Comparison of ENCODE assay signal across 8 mouse cellular contexts in the genomic region with DNA sequence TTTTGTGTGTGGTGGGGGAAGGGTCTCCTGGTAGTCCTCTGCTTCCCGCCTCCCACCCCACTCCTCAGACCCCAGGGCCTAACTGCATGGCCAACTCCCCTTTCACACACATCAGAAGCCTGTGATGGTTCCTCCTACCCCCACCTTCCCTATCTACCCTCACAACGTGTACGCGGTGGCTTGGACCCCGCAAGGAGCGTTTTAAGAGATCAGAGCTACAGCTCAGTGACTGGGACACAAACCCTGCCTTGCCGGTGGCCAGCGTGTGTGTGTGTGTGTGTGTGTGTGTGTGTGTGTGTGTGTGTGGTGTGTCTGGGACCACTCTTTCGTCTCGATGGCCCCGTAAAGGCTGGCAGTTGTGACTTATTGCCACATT. TPM values are rescaled to one million over a fixed set of nuclear protein-coding genes. Genes with fewer than 3 reads are reported as not detected.
A peak's percentile ranks its signal among the peaks of the same experiment; 100 is the strongest.
DNase-seq lines count a peak whose midpoint lies in the region; ATAC-seq and TF ChIP-seq lines count a peak whose summit lies in the region.

No protein-coding gene starts in this region.

- 1% methylated on average over 11 of the region's 11 CpGs for WGBS in limb, embryonic 14.5 days
- 7% methylated on average over 11 of the region's 11 CpGs for WGBS in small intestine, adult 2 months

- peak overlapping the region; percentile 39; the same call in 1 of the 2 replicates for H3K27ac ChIP-seq in testis, adult 2 months (ENCODE audit: control insufficient read depth, insufficient read depth, low read depth, low read length)
- no peak overlapping the region for H3K27ac ChIP-seq in limb, embryonic 14.5 days (replicated peaks; ENCODE audit: low read depth, low read length)
- peak overlapping the region; percentile 78 for H3K27ac ChIP-seq in small intestine, adult 2 months (ENCODE audit: insufficient read depth, low read depth, low read length)

- peak overlapping the region; percentile 94 for H3K4me2 ChIP-seq in limb, embryonic 14.5 days (replicated peaks; ENCODE audit: low read depth, low read length, severe bottlenecking)

- peak overlapping the region; percentile 83 for H3K4me3 ChIP-seq in testis, adult 2 months (ENCODE audit: control insufficient read depth, low read depth, low read length)
- H3K4me3 ChIP-seq in limb, embryonic 14.5 days (replicated peaks; ENCODE audit: low read length), result peak overlapping the region; percentile 72
- H3K4me3 ChIP-seq in small intestine, adult 2 months (ENCODE audit: low read depth, low read length), result peak overlapping the region; percentile 82

- ATAC-seq in limb, embryonic 14.5 days (ENCODE audit: low FRiP score, low read depth), result peak; percentile 16; the same call in 1 of the 2 replicates

- H3K9ac ChIP-seq in limb, embryonic 14.5 days (ENCODE audit: low read depth, low read length, severe bottlenecking), result peak overlapping the region; percentile 70

- no peaks in the 10 kb centered on the region for H3K36me3 ChIP-seq in testis, adult 2 months (ENCODE audit: control insufficient read depth, insufficient read depth, low read length)
- no peaks in the 10 kb centered on the region for H3K36me3 ChIP-seq in limb, embryonic 14.5 days (ENCODE audit: control insufficient read depth, insufficient read depth, low read length)
- H3K36me3 ChIP-seq in small intestine, adult 2 months (ENCODE audit: control insufficient read depth, insufficient read depth, low read length), result no peaks in the 10 kb centered on the region

- TF ChIP-seq POLR2A in testis, adult 2 months (IDR thresholded peaks at IDR 0.05; ENCODE audit: control insufficient read depth, low read depth, low read length), result no peak
- TF ChIP-seq POLR2A in limb, embryonic 14.5 days (IDR thresholded peaks at IDR 0.05; ENCODE audit: borderline replicate concordance, extremely low read depth, insufficient read depth, insufficient read length), result no peak
- no peak for TF ChIP-seq POLR2A in small intestine, adult 2 months (IDR thresholded peaks at IDR 0.05; ENCODE audit: low read depth, low read length)

- peak; percentile 32 to 43 for DNase-seq in cerebellum, postnatal 25 days
- DNase-seq in cerebellum, postnatal 4 days (ENCODE audit: low spot score in 2 of 2), result no peak
- DNase-seq in testis, postnatal 10 days (ENCODE audit: low spot score), result no peak
- no peak for DNase-seq in limb, embryonic 14.5 days (ENCODE audit: low spot score)
- DNase-seq in thymus, adult 18-20 months, result no peak
- DNase-seq in left cerebral cortex, adult 9 months (ENCODE audit: low spot score in 2 of 2), result no peak

- TF ChIP-seq CTCF in testis, adult 2 months (IDR thresholded peaks at IDR 0.05; ENCODE audit: control insufficient read depth, insufficient read depth, insufficient replicate concordance, low read depth, low read length), result no peak
- no peak for TF ChIP-seq CTCF in small intestine, adult 2 months (IDR thresholded peaks at IDR 0.05; ENCODE audit: extremely low read depth, insufficient read length, insufficient replicate concordance, low read depth, low read length)

- no peaks in the 10 kb centered on the region for H3K27me3 ChIP-seq in testis, adult 2 months (ENCODE audit: control insufficient read depth, insufficient read depth, low read length)
- 0 out of 2 replicates have a peak, but pooled peaks cover 4% of the 10 kb centered on the region for H3K27me3 ChIP-seq in limb, embryonic 14.5 days (ENCODE audit: control insufficient read depth, insufficient read depth, low read length)
- H3K27me3 ChIP-seq in small intestine, adult 2 months (ENCODE audit: control insufficient read depth, insufficient read depth, low read length), result no peaks in the 10 kb centered on the region

- H3K4me1 ChIP-seq in testis, adult 2 months (ENCODE audit: control insufficient read depth, insufficient read depth, low read length), result peaks cover 7% of the 10 kb centered on the region
- H3K4me1 ChIP-seq in limb, embryonic 14.5 days (ENCODE audit: control insufficient read depth, insufficient read depth, low read length), result peaks cover 4% of the 10 kb centered on the region; the same call in 1 of the 2 replicates
- peaks cover 9% of the 10 kb centered on the region; the same call in 1 of the 2 replicates for H3K4me1 ChIP-seq in small intestine, adult 2 months (ENCODE audit: control insufficient read depth, insufficient read depth, insufficient read length, low read length)

- H3K9me3 ChIP-seq in limb, embryonic 14.5 days (ENCODE audit: control insufficient read depth, low read length), result no peaks in the 10 kb centered on the region

RNA-seq across cellular contexts. Expression of a gene that starts 1.2 kb away (rescaled TPM):
- 28.7 and 34.4 TPM in 2 replicates for polyA plus RNA-seq in testis, adult 2 months (2012; rRNA removed)
- polyA plus RNA-seq in limb, embryonic 14.5 days (2012; rRNA removed), result 13.3 and 13.7 TPM in 2 replicates
- polyA plus RNA-seq in limb, embryonic 14.5 days (2014; fragmentation: Nextera tagmentation; extraction: Ambion mirVana), result 6.6 and 7.3 TPM in 2 replicates
- polyA plus RNA-seq in small intestine, adult 2 months (2012; rRNA removed), result 58.8 and 136 TPM in 2 replicates

RNA-seq across cellular contexts. Expression of a gene that starts 20.5 kb away (rescaled TPM):
- polyA plus RNA-seq in testis, adult 2 months (2012; rRNA removed), result 0.14 TPM in 1 of 2 replicates, not detected in the other
- 0.41 and 0.92 TPM in 2 replicates for polyA plus RNA-seq in limb, embryonic 14.5 days (2012; rRNA removed)
- 0.36 and 0.73 TPM in 2 replicates for polyA plus RNA-seq in limb, embryonic 14.5 days (2014; fragmentation: Nextera tagmentation; extraction: Ambion mirVana)
- 0.51 and 3.4 TPM in 2 replicates for polyA plus RNA-seq in small intestine, adult 2 months (2012; rRNA removed)

RNA-seq across cellular contexts. Expression of a gene that starts 32.9 kb away (rescaled TPM):
- 58.6 and 65.9 TPM in 2 replicates for polyA plus RNA-seq in testis, adult 2 months (2012; rRNA removed)
- 69.5 and 79.7 TPM in 2 replicates for polyA plus RNA-seq in limb, embryonic 14.5 days (2012; rRNA removed)
- 46.7 and 51.1 TPM in 2 replicates for polyA plus RNA-seq in limb, embryonic 14.5 days (2014; fragmentation: Nextera tagmentation; extraction: Ambion mirVana)
- 18.1 and 44.3 TPM in 2 replicates for polyA plus RNA-seq in small intestine, adult 2 months (2012; rRNA removed)

RNA-seq across cellular contexts. Expression of a gene that starts 33.1 kb away (rescaled TPM):
- polyA plus RNA-seq in testis, adult 2 months (2012; rRNA removed), result 23.6 and 31.5 TPM in 2 replicates
- polyA plus RNA-seq in limb, embryonic 14.5 days (2012; rRNA removed), result 24.2 and 55.4 TPM in 2 replicates
- polyA plus RNA-seq in limb, embryonic 14.5 days (2014; fragmentation: Nextera tagmentation; extraction: Ambion mirVana), result 94.5 and 98.3 TPM in 2 replicates
- polyA plus RNA-seq in small intestine, adult 2 months (2012; rRNA removed), result 1.8 and 2.5 TPM in 2 replicates

RNA-seq across cellular contexts. Expression of a gene that starts 37.1 kb away (rescaled TPM):
- not detected in 2 replicates for polyA plus RNA-seq in testis, adult 2 months (2012; rRNA removed)
- polyA plus RNA-seq in limb, embryonic 14.5 days (2012; rRNA removed), result not detected in 2 replicates
- polyA plus RNA-seq in limb, embryonic 14.5 days (2014; fragmentation: Nextera tagmentation; extraction: Ambion mirVana), result 0.14 TPM in 1 of 2 replicates, not detected in the other
- polyA plus RNA-seq in small intestine, adult 2 months (2012; rRNA removed), result not detected in 2 replicates

Comparison
In these comparisons a context has a peak if more than half of its experiments do, and no peak if none do; other contexts are left out.
1. DNase-seq: peak in cerebellum, postnatal 25 days (2 of 2); none in cerebellum, postnatal 4 days (0 of 2), testis, postnatal 10 days (single experiment), limb, embryonic 14.5 days (single experiment), thymus, adult 18-20 months (0 of 2) and left cerebral cortex, adult 9 months (0 of 2).
2. Peak in every context shown above with its lines, with median percentiles within 50 percentile points of each other: H3K4me3 ChIP-seq.